Mouse (Mus musculus): ENCODE measurements around the gene Mynn.
A peak's percentile ranks its signal among the peaks of the same experiment; 100 is the strongest.

Gene Mynn

GRCm38 (mm10) chr3:30644207-30644606 lies 42.3 kb downstream of the Mynn start, which contains the start of gene Lrriq4:
Gene Lrriq4 (plus strand): TSS chr3:30644507.
- DNase-seq (ENCODE audit: low read depth, low spot score) = no peak

GRCm38 (mm10) chr3:30646761-30647160 lies 44.9 kb downstream of the Mynn start:
- DNase-seq (ENCODE audit: low read depth, low spot score) = no peak

GRCm38 (mm10) chr3:30647440-30648090 lies 45.7 kb downstream of the Mynn start, which contains the start of gene Lrrc34:
Gene Lrrc34 (minus strand): TSS chr3:30647869.
- DNase-seq (ENCODE audit: low read depth, low spot score) = peak; percentile 47

- no peak for DNase-seq (ENCODE audit: low read depth, low spot score)
These were observed 46.6 kb downstream of the Mynn start for GRCm38 (mm10) chr3:30648466-30648865.

GRCm38 (mm10) chr3:30650062-30650841 lies 48.4 kb downstream of the Mynn start:
- DNase-seq (ENCODE audit: low read depth, low spot score) = no peak

- DNase-seq (ENCODE audit: low read depth, low spot score) = no peak
These were observed 54.1 kb downstream of the Mynn start for GRCm38 (mm10) chr3:30655937-30656336.

GRCm38 (mm10) chr3:30658486-30658885 lies 56.6 kb downstream of the Mynn start:
- DNase-seq (ENCODE audit: low read depth, low spot score) = no peak
